Mouse (Mus musculus) embryonic facial prominence, embryonic 11.5 days (tissue): ENCODE measurements around the gene Macf1. TPM values are rescaled to one million over a fixed set of nuclear protein-coding genes. Genes with fewer than 3 reads are reported as not detected.

Experiments used
- ATAC-seq: fragments of 200-750 bp; cut with Nextera tagmentation; replicated peaks from 2 replicates; pipeline ENCODE4 v1.8.0; 2017; ENCODE audit warnings: low read depth; ENCODE audit not compliant: insufficient number of reproducible peaks, low FRiP score, low TSS enrichment
- DNase-seq: peaks from one replicate; pipeline ENCODE4 v3.0.0-alpha.2; 2015; ENCODE audit warnings: low spot score
- H3K27ac ChIP-seq: fragments of 300-500 bp; sonication (generic); replicated peaks from 2 replicates; pipeline ENCODE4 v1.5.1; 2014; ENCODE audit warnings: mild to moderate bottlenecking, low read depth, low read length, control low read depth
- H3K27me3 ChIP-seq: fragments of 300-500 bp; sonication (generic); 2 replicates; pipeline ENCODE4 v1.6.1; 2014; ENCODE audit warnings: mild to moderate bottlenecking, low read length, moderate library complexity, mixed read lengths; ENCODE audit not compliant: control insufficient read depth, insufficient read depth
- H3K36me3 ChIP-seq: fragments of 300-500 bp; sonication (generic); replicated peaks from 2 replicates; pipeline ENCODE4 v1.6.1; 2014; ENCODE audit warnings: low read depth, mild to moderate bottlenecking, low read length, moderate library complexity, mixed read lengths; ENCODE audit not compliant: control insufficient read depth, insufficient read depth
- H3K4me1 ChIP-seq: fragments of 300-500 bp; sonication (generic); 2 replicates; pipeline ENCODE4 v1.6.1; 2014; ENCODE audit warnings: low read length, mixed read lengths; ENCODE audit not compliant: control insufficient read depth, insufficient read depth
- H3K4me2 ChIP-seq: fragments of 300-500 bp; sonication (generic); 2 replicates; pipeline ENCODE4 v1.6.1; 2014; ENCODE audit warnings: low read depth, mild to moderate bottlenecking, control low read depth, low read length, moderate library complexity
- H3K4me3 ChIP-seq: fragments of 300-500 bp; sonication (generic); 2 replicates; pipeline ENCODE4 v1.5.1; 2014; ENCODE audit warnings: low read depth, low read length, control low read depth
- H3K9ac ChIP-seq: fragments of 300-500 bp; sonication (generic); replicated peaks from 2 replicates; pipeline ENCODE4 v1.6.1; 2014; ENCODE audit warnings: mild to moderate bottlenecking, control low read depth, low read length
- H3K9me3 ChIP-seq: fragments of 300-500 bp; sonication (generic); replicated peaks from 2 replicates; pipeline ENCODE4 v1.6.1; 2016; ENCODE audit warnings: mild to moderate bottlenecking, low read length, inconsistent platforms, mixed read lengths; ENCODE audit not compliant: control insufficient read depth
- WGBS: fragments of 180-500 bp; shearing (Covaris S2); extraction: QIAGEN DNeasy Blood & Tissue Kit; methylation state at CpG from one replicate; pipeline ENCODE4 v1.1.7; 2014; 5-methylcytosine and 5-hydroxymethylcytosine counted together
- polyA plus RNA-seq: library from polyadenylated mRNA; unstranded; fragments of >200 nt; fragmentation: Nextera tagmentation; extraction: Ambion mirVana; gene quantifications from 2 replicates; pipeline ENCODE4 v1.2.1, GENCODE M21; 2014

Gene Macf1
- polyA plus RNA-seq, 1 experiment from 2014 or later = 70.2 TPM

DNA sequence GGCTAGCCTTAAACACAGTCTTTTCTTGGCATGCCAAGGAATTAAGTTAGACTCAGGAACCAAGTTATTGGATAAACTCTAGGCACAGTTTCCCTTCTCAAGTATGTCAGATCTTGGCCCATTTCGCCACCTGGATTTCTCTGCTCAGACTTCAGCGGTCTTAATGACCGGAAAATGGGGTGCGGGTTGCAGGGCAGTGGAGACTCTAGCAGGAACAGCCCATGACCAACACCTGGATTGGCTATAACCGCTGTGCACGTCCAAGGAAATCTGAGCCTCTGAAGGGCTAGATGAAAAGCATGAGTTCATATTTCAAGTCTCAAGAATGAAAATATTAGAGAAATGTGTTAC lies 271.7 kb downstream of the Macf1 start:
- no peaks in the 10 kb centered on the region for H3K36me3 ChIP-seq
- 2% methylated on average over 6 of the region's 6 CpGs for WGBS
- 0 out of 2 replicates have a peak, but pooled peaks have one; percentile 14 for ATAC-seq
- H3K4me3 ChIP-seq = peak overlapping the region; percentile 77
- H3K4me1 ChIP-seq = 0 out of 2 replicates have a peak, but pooled peaks cover 1% of the 10 kb centered on the region
- peak overlapping the region; percentile 81 for H3K27ac ChIP-seq
- peak overlapping the region; percentile 89 for H3K9ac ChIP-seq
- no peaks in the 10 kb centered on the region for H3K27me3 ChIP-seq
- no peaks in the 10 kb centered on the region for H3K9me3 ChIP-seq
- peak; percentile 76 for DNase-seq
- H3K4me2 ChIP-seq = peak overlapping the region; percentile 70

DNA sequence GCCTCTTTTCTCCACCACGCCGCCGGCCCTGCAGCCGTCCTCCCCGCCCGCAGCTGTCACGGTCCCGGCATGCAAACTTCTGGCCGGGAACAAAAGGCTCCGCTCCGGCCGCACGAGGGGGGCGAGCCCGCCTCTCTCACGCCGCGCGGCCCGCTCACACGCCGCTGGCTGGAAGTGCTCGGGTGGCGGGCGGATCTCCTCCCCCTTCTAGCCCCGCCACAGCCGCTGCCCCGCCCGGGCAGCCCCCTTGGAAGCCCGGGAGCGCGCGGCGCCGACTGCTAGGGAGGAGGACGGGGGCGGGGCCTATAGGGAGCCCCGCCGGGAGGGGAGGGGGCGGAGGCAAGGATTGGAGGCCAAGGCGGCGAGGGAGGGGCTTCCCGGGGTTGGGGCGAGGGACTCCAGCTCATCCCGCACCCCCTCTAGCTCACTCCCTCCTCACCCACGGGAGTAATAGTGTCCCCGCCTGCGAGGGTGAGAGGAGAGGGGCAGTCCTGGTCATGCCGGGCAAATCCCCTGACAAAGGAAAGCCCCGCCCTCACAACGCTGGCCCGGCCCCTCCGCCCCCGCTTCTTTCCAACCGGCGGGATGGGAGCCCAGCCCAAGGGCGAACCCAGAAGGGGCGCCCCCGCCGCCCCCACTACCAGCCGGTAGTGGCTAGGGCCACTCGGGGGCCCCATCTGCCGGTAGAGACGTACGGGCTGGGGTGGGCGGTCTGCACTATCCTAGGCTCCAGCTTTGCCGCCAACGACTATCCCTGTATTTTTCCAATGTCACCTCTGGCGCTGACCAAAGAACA lies 272.2 kb downstream of the Macf1 start:
- H3K4me1 ChIP-seq = 0 out of 2 replicates have a peak, but pooled peaks cover 3% of the 10 kb centered on the region

DNA sequence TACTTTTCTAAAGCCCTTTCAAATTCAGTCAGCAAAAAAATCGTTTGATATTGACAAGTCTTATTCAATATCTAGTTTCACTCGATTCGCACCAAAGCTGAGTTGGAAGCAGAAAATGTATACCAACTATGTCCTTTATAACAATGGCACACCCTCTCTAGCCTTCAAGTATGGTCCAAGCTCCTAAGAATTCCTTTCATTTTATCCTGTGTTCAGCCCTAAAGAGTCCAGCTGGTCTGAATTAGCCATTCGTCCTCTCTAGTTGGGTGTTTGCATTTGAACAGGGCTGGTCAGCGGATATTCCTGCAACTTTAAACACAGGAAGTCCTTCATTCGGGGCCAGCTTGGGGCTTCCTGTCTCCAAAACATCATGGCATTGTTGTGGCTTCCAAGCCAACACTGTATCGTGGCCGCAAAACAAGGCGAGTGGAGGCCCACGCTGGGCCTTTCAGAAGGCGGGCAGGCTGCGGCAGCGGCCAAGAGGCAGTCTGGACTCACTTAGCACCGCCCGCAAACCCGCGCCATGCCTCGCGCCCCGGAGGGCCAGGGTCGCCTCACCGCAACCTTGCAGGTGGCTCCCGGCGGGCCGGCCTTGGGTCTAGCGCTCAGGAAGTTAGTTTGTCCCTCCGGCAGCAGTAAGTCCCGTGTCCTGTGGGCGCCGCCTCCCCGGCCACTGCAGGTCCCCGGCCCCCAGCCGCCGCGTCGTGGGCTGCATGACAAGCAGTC lies 273.0 kb downstream of the Macf1 start:
- peak overlapping the region; percentile 70 for H3K4me2 ChIP-seq
- peak overlapping the region; percentile 81 for H3K27ac ChIP-seq
- DNase-seq (peak; percentile 83), ATAC-seq (peak; percentile 64)
- 0 out of 2 replicates have a peak, but pooled peaks cover 3% of the 10 kb centered on the region for H3K4me1 ChIP-seq
- 2% methylated on average over 35 of the region's 36 CpGs for WGBS
- H3K9me3 ChIP-seq = no peaks in the 10 kb centered on the region
- no peaks in the 10 kb centered on the region for H3K36me3 ChIP-seq
- no peaks in the 10 kb centered on the region for H3K27me3 ChIP-seq
- peak overlapping the region; percentile 77 for H3K4me3 ChIP-seq
- peak overlapping the region; percentile 89 for H3K9ac ChIP-seq

More for the DNA sequence above, 272.2 kb downstream of the Macf1 start:
- Histone ChIP-seq H3K4me3 (peak overlapping the region; percentile 77), H3K27ac (peak overlapping the region; percentile 81), H3K9ac (peak overlapping the region; percentile 89), H3K4me2 (peak overlapping the region; percentile 70), H3K27me3 (no peaks in the 10 kb centered on the region), H3K9me3 (no peaks in the 10 kb centered on the region), H3K36me3 (no peaks in the 10 kb centered on the region)
- WGBS = under 1% methylated on average over 59 of the region's 69 CpGs
- DNase-seq (peak; percentile 99), ATAC-seq (peak; percentile 97)

DNA sequence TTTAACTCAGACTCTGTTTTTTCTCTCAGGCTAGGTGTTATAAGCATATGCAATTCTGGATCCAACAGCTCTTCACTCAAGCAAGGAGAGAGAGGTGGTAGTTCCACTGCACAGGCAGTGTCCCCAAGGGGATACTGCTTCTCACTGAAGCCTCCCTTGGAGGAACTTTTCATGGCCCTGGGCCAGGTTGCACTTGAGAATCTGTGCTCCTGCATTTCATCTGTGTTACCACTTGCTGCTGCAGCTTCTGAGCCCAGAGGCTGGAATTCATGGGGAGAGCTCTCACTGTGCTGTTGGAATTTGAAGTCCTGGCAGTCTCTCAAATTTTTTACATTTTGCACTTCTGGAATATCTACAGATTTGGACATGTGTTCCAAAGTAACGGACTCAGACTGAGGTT lies 274.4 kb downstream of the Macf1 start:
- H3K4me1 ChIP-seq = 0 out of 2 replicates have a peak, but pooled peaks cover 3% of the 10 kb centered on the region
- H3K4me3 ChIP-seq = no peak overlapping the region
- no peak overlapping the region for H3K4me2 ChIP-seq
- ATAC-seq (no peak), DNase-seq (no peak)
- H3K9me3 ChIP-seq = no peaks in the 10 kb centered on the region
- H3K27ac ChIP-seq = no peak overlapping the region
- no peak overlapping the region for H3K9ac ChIP-seq
- no peaks in the 10 kb centered on the region for H3K36me3 ChIP-seq
- 97% methylated on average over 1 of the region's 1 CpGs for WGBS
- H3K27me3 ChIP-seq = no peaks in the 10 kb centered on the region

DNA sequence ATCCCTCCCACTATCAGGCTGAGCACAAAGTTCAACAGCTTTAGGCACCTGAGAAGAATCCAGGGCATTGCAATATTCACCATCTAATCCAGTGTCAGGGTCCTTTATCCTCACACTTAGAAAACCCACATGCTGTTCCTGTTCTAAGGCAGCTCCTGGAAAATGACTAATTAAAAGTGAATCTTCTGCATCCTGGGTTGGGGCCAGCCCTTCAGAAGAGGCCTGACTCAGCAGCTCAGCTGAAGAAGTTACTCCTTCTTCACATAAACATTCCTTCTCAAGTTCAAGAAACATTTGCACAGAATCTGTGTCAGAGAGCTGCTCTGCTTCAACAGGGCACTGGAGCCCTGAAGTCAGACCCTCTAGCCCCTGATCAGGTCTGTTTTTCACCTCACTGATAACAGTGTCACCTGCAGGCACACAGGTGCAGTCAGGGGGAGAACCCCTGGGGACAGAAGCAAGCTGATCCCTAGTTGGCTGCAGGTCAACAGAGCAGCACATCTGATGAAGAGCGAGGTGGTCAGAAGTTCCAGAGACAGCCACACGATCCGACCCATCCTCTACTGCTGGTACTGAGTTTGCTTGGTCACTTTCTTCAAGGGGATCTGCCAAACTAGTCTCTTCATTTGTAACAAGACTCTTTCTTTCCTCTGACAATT lies 275.0 kb downstream of the Macf1 start:
- H3K4me3 ChIP-seq = no peak overlapping the region
- WGBS = 90% methylated on average over 3 of the region's 3 CpGs
- no peaks in the 10 kb centered on the region for H3K27me3 ChIP-seq
- H3K9ac ChIP-seq = no peak overlapping the region
- 0 out of 2 replicates have a peak, but pooled peaks cover 3% of the 10 kb centered on the region for H3K4me1 ChIP-seq
- H3K27ac ChIP-seq = no peak overlapping the region
- no peak overlapping the region for H3K4me2 ChIP-seq
- DNase-seq (no peak), ATAC-seq (no peak)
- no peaks in the 10 kb centered on the region for H3K36me3 ChIP-seq
- H3K9me3 ChIP-seq = no peaks in the 10 kb centered on the region

DNA sequence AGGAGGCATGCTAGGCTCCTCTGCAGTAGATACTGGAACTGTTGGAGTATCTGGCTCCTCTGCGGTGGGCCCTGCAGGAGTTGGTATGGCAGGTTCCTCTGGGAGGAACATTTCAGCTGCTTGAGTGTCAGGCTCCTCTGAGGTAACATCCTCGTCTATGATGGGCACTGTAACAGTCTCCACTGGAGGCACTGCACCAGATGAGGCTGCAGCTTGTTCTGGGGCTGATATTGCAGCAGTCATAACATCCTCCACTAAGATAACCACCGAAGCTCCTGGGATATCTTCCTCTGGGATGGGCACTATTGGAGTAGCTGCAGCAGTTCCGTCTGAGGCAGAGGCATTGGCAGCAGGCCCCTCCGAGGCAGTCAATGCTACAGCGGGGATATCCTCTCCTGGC lies 276.4 kb downstream of the Macf1 start:
- H3K9me3 ChIP-seq = no peaks in the 10 kb centered on the region
- no peaks in the 10 kb centered on the region for H3K36me3 ChIP-seq
- H3K9ac ChIP-seq = no peak overlapping the region
- DNase-seq (no peak), ATAC-seq (no peak)
- H3K27me3 ChIP-seq = no peaks in the 10 kb centered on the region
- H3K27ac ChIP-seq = no peak overlapping the region
- 85% methylated on average over 6 of the region's 6 CpGs for WGBS
- no peak overlapping the region; the same call in 1 of the 2 replicates for H3K4me3 ChIP-seq
- H3K4me1 ChIP-seq = 0 out of 2 replicates have a peak, but pooled peaks cover 3% of the 10 kb centered on the region
- H3K4me2 ChIP-seq = peak overlapping the region; percentile 8; the same call in 1 of the 2 replicates

DNA sequence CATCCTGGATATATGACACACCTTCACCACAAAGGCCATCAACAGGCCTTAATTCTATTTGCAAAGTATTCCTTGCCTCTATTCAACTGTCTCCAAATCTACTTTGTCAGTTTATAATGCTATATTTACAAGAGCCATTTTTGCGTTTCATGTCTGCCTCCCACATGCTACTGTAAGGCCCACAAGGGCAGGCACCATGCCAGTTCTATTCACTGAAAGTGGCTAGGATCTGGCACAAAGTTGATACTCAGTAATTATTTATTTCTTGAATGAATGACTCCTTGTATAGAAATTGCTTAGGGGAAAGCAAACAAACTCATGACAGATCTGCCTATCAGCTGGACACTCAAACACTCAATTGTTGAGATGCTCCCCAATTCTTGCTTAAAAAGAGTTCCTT lies 280.1 kb downstream of the Macf1 start:
- no peak for ATAC-seq
- H3K9ac ChIP-seq = no peak overlapping the region
- no peak overlapping the region for H3K4me2 ChIP-seq
- DNase-seq = no peak
- no peak overlapping the region for H3K4me3 ChIP-seq
- 78% methylated on average over 1 of the region's 1 CpGs for WGBS
- no peak overlapping the region for H3K27ac ChIP-seq
- H3K27me3 ChIP-seq = no peaks in the 10 kb centered on the region
- H3K4me1 ChIP-seq = 0 out of 2 replicates have a peak, but pooled peaks cover 3% of the 10 kb centered on the region
- H3K9me3 ChIP-seq = no peaks in the 10 kb centered on the region
- peaks cover under 1% of the 10 kb centered on the region; the same call in 1 of the 2 replicates for H3K36me3 ChIP-seq
